Mouse (Mus musculus) kidney, adult 2 months (tissue): ENCODE measurements around the gene Trim2. TPM values are rescaled to one million over a fixed set of nuclear protein-coding genes. Genes with fewer than 3 reads are reported as not detected.

Experiments
- DNase-seq: peaks from one replicate; pipeline ENCODE4 v3.0.0; 2021
- H3K27ac ChIP-seq: fragments of 200-500 bp; 2 replicates; pipeline ENCODE4 v1.5.1; 2012; ENCODE audit warnings: low read depth, low read length, control low read depth, inconsistent platforms; ENCODE audit not compliant: insufficient read depth
- H3K27me3 ChIP-seq: fragments of 200-500 bp; replicated peaks from 2 replicates; pipeline ENCODE4 v1.6.1; 2012; ENCODE audit warnings: mild to moderate bottlenecking, moderate library complexity, low read length, inconsistent platforms; ENCODE audit not compliant: control insufficient read depth, insufficient read depth
- H3K36me3 ChIP-seq: fragments of 200-500 bp; 2 replicates; pipeline ENCODE4 v1.6.1; 2012; ENCODE audit warnings: mild to moderate bottlenecking, moderate library complexity, low read length, inconsistent platforms; ENCODE audit not compliant: control insufficient read depth, insufficient read depth
- H3K4me1 ChIP-seq: fragments of 200-500 bp; 2 replicates; pipeline ENCODE4 v1.6.1; 2011; ENCODE audit warnings: low read length; ENCODE audit not compliant: control insufficient read depth, insufficient read depth
- H3K4me3 ChIP-seq: fragments of 200-500 bp; 2 replicates; pipeline ENCODE4 v1.5.1; 2011; ENCODE audit warnings: mild to moderate bottlenecking, low read depth, low read length, control low read depth; ENCODE audit not compliant: insufficient read depth
- CTCF ChIP-seq: fragments of 200-500 bp; conservative IDR thresholded peaks from 2 replicates; pipeline ENCODE4 v1.5.1; 2011; ENCODE audit warnings: low read depth, mild to moderate bottlenecking, control low read depth, low read length, moderate library complexity, mixed read lengths; ENCODE audit not compliant: insufficient read depth, insufficient read length
- POLR2A ChIP-seq: fragments of 200-500 bp; IDR thresholded peaks from one replicate; pipeline ENCODE4 v1.6.1; 2011; ENCODE audit warnings: low read depth, low read length, control low read depth
- WGBS: fragments of 180-500 bp; shearing (Covaris S2); methylation state at CpG from one replicate; pipeline ENCODE4 v1.1.7; 2018; 5-methylcytosine and 5-hydroxymethylcytosine counted together
- polyA plus RNA-seq: library from polyadenylated mRNA; depleted of rRNA; stranded (reverse); fragments of >200 nt; gene quantifications from 2 replicates; pipeline ENCODE4 v1.2.3, GENCODE M21; 2012

Gene Trim2
- polyA plus RNA-seq, 1 experiment: 44.5 TPM

DNA sequence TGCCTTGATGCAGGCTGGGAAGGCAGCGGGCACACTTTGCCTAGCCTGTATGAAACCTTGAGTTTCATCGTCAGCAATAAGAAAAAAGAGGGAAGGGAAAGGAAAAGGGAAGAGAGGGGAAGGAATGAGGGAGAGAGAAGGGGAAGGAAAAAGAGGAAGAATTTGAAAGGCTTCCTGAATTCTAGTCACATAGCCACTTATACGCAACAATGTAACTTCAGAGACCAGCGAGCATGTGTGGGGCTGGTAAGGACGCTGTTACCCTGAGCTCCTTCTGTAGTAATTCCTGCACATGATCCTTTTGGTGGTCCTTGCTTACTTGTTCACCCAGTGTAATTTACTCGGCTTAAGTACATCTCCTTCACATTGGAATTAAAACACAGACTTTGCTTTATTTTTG, 137.7 kb downstream of the Trim2 start:
- no peak for TF ChIP-seq CTCF
- no peak for TF ChIP-seq POLR2A
- no peak for DNase-seq
- Histone ChIP-seq H3K27me3 (no peaks in the 10 kb centered on the region), H3K4me3 (no peak overlapping the region), H3K36me3 (peaks cover 4% of the 10 kb centered on the region), H3K27ac (no peak overlapping the region), H3K4me1 (no peaks in the 10 kb centered on the region)
- 91% methylated on average over 6 of the region's 6 CpGs for WGBS

DNA sequence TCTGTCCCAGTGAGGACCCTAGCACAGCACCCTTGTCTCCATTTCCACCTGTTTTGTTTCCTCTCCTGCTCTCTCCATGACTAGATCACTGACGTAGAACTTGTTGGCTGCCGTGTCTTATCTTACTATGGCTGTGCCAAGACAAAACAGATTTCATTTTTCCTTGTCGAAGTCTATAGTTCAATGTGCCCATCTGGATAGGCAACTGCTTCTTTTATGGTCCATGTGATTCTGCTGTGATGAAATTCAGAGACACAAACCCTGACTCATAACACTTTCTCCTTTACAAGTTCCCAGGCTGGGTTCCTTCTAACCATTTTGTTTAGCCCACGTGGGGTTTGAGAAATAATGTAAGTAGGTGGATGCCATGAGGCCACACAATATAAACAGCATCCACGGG, 140.6 kb downstream of the Trim2 start:
- Histone ChIP-seq H3K4me3 (no peak overlapping the region), H3K27ac (no peak overlapping the region), H3K27me3 (no peaks in the 10 kb centered on the region), H3K4me1 (no peaks in the 10 kb centered on the region), H3K36me3 (peaks cover 4% of the 10 kb centered on the region)
- no peak for TF ChIP-seq POLR2A
- no peak for DNase-seq
- 93% methylated on average over 5 of the region's 5 CpGs for WGBS

DNA sequence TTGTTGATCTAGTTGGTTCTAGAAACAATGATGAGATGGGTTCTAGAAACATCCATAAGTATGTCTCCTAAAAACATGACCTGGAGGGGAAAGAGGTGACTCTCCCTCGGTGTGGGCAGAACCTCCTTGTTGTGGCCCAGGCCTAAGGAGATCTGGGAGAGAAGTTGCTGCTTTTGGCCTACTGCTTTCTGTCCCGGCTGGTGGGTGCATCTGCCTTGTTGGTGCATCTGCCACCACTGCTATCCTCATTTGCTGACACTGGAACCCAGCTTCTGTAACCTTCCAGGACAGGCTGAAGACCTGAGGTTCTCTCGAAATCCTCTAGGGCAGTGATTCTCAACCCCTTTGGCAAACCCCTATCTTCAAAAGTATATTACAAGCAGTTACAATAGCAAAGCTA, 141.3 kb downstream of the Trim2 start:
- no peak for TF ChIP-seq POLR2A
- no peak for TF ChIP-seq CTCF
- no peak overlapping the region for H3K27ac ChIP-seq
- 93% methylated on average over 3 of the region's 3 CpGs for WGBS
- H3K36me3 ChIP-seq: peaks cover 4% of the 10 kb centered on the region
- H3K4me3 ChIP-seq: no peak overlapping the region
- no peak for DNase-seq
- H3K4me1 ChIP-seq: no peaks in the 10 kb centered on the region
- no peaks in the 10 kb centered on the region for H3K27me3 ChIP-seq

DNA sequence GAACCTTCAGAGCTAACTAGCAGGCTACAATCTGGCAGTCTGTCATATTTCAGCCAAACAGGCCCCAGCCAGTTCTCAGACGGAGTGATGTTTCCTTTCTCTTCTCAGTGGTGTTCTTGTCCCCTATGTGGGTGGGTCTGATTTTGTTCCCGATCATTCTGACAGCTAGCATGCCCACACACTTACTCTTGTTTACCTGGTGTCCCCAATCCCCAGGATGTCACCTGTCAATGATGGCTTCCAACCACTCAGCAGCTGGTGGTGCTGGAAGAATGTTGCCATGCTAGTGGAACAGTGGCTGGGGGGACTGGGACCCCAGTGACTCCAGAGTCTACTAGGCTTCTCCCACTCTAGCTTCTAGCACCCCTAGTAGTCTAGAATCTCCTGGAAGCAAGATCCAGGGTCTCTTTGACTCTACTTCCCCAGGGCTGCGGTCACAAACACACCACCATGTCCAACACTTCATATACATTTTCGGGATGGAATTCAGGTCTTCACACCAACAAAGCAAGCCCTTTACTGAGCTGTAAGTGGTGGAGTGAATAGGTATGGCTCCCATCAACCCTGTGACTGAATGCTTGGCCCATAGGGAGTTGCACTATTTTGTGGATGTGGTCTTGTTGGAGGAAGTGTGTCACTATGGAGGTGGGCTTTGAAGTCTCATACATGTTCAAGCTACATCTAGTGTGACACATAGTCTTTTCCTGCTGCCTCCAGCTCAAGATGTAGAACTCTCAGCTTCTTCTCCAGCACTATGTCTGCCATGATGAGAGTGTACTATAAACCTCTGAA, 148.9 kb downstream of the Trim2 start:
- H3K27ac ChIP-seq: no peak overlapping the region
- no peak overlapping the region for H3K4me3 ChIP-seq
- no peak for TF ChIP-seq CTCF
- no peak for TF ChIP-seq POLR2A
- H3K27me3 ChIP-seq: no peaks in the 10 kb centered on the region
- H3K4me1 ChIP-seq: no peaks in the 10 kb centered on the region
- DNase-seq: no peak
- 87% methylated on average over 4 of the region's 4 CpGs for WGBS
- no peaks in the 10 kb centered on the region for H3K36me3 ChIP-seq

DNA sequence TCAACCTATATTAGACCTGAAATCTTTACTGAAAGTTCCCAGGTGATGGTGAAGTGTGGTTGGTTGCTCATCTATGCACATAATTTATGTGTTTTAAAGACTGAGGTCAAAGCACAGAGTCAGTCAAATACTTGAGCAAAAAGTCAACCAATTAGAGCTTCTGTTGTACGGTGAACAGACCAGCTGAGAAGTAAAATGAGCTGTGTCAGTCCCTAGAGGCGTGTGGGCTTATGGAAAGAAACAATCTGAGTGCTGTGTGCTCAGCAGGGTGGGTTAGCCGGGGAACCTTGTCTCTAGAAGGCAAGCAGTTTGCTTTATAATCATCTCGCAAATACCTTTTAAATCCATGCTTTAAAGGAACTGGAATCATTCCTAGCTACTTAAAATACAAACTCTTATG, 149.7 kb downstream of the Trim2 start:
- no peak overlapping the region for H3K4me3 ChIP-seq
- no peaks in the 10 kb centered on the region for H3K4me1 ChIP-seq
- no peak overlapping the region for H3K27ac ChIP-seq
- no peaks in the 10 kb centered on the region for H3K36me3 ChIP-seq
- TF ChIP-seq POLR2A: no peak
- TF ChIP-seq CTCF: no peak
- DNase-seq: no peak
- no peaks in the 10 kb centered on the region for H3K27me3 ChIP-seq
- 70% methylated on average over 4 of the region's 4 CpGs for WGBS

DNA sequence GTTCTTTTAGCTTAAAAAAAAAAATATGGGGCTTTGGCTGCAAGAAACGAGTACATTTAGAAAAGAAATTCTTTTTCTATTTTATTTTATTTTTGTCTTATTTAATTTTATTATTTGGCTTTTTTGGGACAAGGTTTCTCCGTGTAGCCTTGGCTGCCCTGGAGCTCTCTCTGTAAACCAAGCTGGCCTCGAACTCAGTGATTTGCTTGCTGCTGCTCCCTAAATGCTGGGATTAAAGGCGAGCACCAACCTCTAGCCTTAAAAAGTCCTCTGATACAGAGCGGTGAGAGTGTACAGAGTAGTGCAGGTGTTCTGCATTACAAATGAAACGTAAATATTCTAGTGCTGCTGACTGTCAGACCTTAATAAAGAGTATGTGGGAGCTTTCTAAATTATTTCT, 150.6 kb downstream of the Trim2 start:
- no peaks in the 10 kb centered on the region for H3K27me3 ChIP-seq
- DNase-seq: no peak
- H3K36me3 ChIP-seq: no peaks in the 10 kb centered on the region
- WGBS: 44% methylated on average over 6 of the region's 6 CpGs
- no peaks in the 10 kb centered on the region for H3K4me1 ChIP-seq
- H3K27ac ChIP-seq: no peak overlapping the region
- TF ChIP-seq CTCF (no peak), POLR2A (no peak)
- H3K4me3 ChIP-seq: no peak overlapping the region

DNA sequence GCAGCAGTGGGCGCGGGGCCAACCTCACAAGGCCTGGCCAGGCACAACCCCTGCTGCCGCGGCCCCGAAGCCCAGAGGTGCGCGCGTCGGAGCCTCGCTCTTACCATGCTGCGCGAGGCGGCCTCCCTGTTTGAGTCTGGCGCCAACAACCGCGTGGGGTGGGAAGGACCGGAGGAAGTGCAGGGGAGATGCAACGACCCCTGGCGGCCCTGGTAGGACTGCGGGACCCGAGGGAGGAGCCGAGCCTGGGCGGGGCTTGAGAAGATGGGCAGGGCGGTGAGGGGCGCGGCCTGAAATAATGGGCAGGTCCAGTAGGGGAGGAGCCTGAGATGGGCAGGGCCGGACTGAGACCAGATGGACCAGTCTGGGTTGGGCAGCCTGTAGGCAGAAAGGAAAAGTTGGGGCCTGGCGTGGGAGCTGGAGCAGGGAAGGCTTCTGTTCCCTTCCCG, 151.1 kb downstream of the Trim2 start, which contains the start of gene Mnd1:
TSS of gene Mnd1 (minus strand) at position 229 of the 449 bp plus-strand sequence.
- H3K27ac ChIP-seq: no peak within 1 kb of the TSS
- peak; percentile 99 for DNase-seq
- peak within 1 kb of the TSS; percentile 47 for H3K4me3 ChIP-seq
- H3K36me3 ChIP-seq: no peaks in the 10 kb centered on the region
- no peaks in the 10 kb centered on the region for H3K4me1 ChIP-seq
- peak; percentile 78 for TF ChIP-seq CTCF
- TF ChIP-seq POLR2A: peak; percentile 42
- H3K27me3 ChIP-seq: no peaks in the 10 kb centered on the region
- WGBS: under 1% methylated on average over 29 of the region's 29 CpGs
